Mouse (Mus musculus) limb, embryonic 13.5 days (tissue): Measurements from ENCODE around the gene Fnbp1. TPM values are rescaled to one million over a fixed set of nuclear protein-coding genes. Genes with fewer than 3 reads are reported as not detected.

Source experiments
- ATAC-seq: fragments of 200-750 bp; cut with Nextera tagmentation; 2 replicates; pipeline ENCODE4 v1.8.0; 2017; ENCODE audit warnings: low read depth, moderate number of reproducible peaks, moderate TSS enrichment; ENCODE audit not compliant: low FRiP score
- H3K27ac ChIP-seq: fragments of 300-500 bp; sonication (generic); 2 replicates; pipeline ENCODE4 v1.5.1; 2015; ENCODE audit warnings: inconsistent platforms, mild to moderate bottlenecking, moderate library complexity
- H3K27me3 ChIP-seq: fragments of 300-500 bp; sonication (generic); 2 replicates; pipeline ENCODE4 v1.6.1; 2015; ENCODE audit warnings: mild to moderate bottlenecking, inconsistent platforms
- H3K36me3 ChIP-seq: fragments of 300-500 bp; sonication (generic); 2 replicates; pipeline ENCODE4 v1.6.1; 2015; ENCODE audit warnings: inconsistent platforms, mild to moderate bottlenecking, moderate library complexity
- H3K4me1 ChIP-seq: fragments of 300-500 bp; sonication (generic); 2 replicates; pipeline ENCODE4 v1.6.1; 2015; ENCODE audit warnings: inconsistent platforms
- H3K4me2 ChIP-seq: fragments of 300-500 bp; sonication (generic); replicated peaks from 2 replicates; pipeline ENCODE4 v1.6.1; 2015; ENCODE audit warnings: inconsistent platforms, mild to moderate bottlenecking, moderate library complexity
- H3K4me3 ChIP-seq: fragments of 300-500 bp; sonication (generic); 2 replicates; pipeline ENCODE4 v1.5.1; 2015; ENCODE audit warnings: moderate library complexity, mild to moderate bottlenecking, inconsistent platforms
- H3K9ac ChIP-seq: fragments of 300-500 bp; sonication (generic); 2 replicates; pipeline ENCODE4 v1.6.1; 2015; ENCODE audit warnings: mild to moderate bottlenecking, inconsistent platforms
- H3K9me3 ChIP-seq: fragments of 300-500 bp; sonication (generic); 2 replicates; pipeline ENCODE4 v1.6.1; 2016; ENCODE audit warnings: inconsistent platforms
- WGBS: fragments of 180-500 bp; shearing (Covaris S2); methylation state at CpG from one replicate; pipeline ENCODE4 v1.1.7; 2015; 5-methylcytosine and 5-hydroxymethylcytosine counted together
- polyA plus RNA-seq: library from polyadenylated mRNA; unstranded; fragments of >200 nt; fragmentation: Nextera tagmentation; extraction: Ambion mirVana; gene quantifications from 2 replicates; pipeline ENCODE4 v1.2.1, GENCODE M21; 2015

Gene Fnbp1
- polyA plus RNA-seq, 1 experiment from 2014 or later = 24.5 TPM

DNA sequence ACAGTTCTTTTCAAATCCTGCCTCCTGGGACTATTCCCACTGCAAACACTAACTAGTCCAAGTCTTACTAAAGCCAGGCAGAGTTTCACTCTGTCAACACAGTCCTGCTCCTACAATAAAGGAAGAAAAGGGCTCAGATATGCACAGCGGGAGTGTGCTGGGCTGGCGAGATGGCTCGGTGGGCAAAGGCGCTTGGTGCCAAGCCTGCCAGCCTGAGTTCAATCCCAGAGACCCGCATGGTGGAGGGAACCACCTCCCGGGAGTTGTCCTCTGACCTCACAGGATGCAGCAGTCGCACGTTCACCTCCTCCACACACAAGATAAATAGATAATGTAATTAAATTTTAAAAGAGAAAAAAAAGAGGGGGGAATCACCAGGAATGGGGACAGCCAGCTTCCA lies 38.5 kb downstream of the Fnbp1 start:
- ATAC-seq = no peak
- 80% methylated on average over 8 of the region's 8 CpGs for WGBS
- no peak overlapping the region for H3K27ac ChIP-seq
- H3K9ac ChIP-seq = no peak overlapping the region
- no peaks in the 10 kb centered on the region for H3K27me3 ChIP-seq
- H3K4me1 ChIP-seq = peaks cover 20% of the 10 kb centered on the region
- peaks cover 12% of the 10 kb centered on the region; the same call in 1 of the 2 replicates for H3K36me3 ChIP-seq
- H3K9me3 ChIP-seq = 0 out of 2 replicates have a peak, but pooled peaks cover 4% of the 10 kb centered on the region
- no peak overlapping the region for H3K4me2 ChIP-seq
- no peak overlapping the region for H3K4me3 ChIP-seq

DNA sequence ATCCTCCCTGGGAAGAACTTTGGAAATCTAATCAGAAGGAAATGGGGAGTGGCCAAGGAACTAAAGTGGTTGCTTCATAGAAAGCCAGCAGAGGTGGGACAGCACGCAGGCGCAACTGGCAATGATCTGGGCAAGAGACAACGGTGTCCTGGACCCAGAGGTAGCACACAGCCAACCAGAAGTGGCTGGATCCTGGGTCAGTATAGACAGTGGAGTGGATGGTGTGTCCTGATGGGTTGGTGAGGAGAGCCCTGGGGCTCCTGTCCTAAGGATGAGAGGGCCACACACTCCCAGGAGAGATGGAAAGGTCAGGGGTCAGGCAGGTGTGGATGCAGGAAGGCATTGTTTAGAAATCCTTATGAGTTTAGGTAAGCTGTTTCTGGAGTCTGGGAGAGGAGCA lies 40.5 kb downstream of the Fnbp1 start:
- Histone ChIP-seq H3K4me3 (no peak overlapping the region), H3K27ac (no peak overlapping the region), H3K9me3 (0 out of 2 replicates have a peak, but pooled peaks cover 4% of the 10 kb centered on the region), H3K4me1 (0 out of 2 replicates have a peak, but pooled peaks cover 2% of the 10 kb centered on the region), H3K9ac (no peak overlapping the region), H3K4me2 (no peak overlapping the region), H3K36me3 (peaks cover 12% of the 10 kb centered on the region; the same call in 1 of the 2 replicates), H3K27me3 (no peaks in the 10 kb centered on the region)
- no peak for ATAC-seq
- WGBS = 92% methylated on average over 3 of the region's 3 CpGs

DNA sequence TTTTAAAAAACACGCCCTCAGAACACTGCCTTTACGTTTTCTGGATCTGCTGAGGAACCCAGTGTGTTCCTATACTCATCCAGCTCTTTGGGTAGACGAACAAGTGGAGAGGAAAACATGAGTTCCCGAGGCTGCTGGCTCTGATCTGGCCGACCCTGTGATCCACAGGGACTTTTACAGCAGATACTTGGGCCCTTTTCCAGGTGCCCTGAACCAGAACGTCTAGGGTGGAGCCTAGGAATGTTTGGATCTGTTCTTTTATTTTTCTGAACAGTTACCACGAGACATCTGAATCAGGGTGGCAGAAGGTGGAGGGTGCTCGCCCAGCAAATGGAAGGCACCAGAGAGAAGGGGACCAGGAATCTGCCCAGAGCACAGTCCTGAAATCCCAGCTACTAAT lies 42.7 kb downstream of the Fnbp1 start:
- H3K27me3 ChIP-seq = no peaks in the 10 kb centered on the region
- no peak for ATAC-seq
- 0 out of 2 replicates have a peak, but pooled peaks cover 8% of the 10 kb centered on the region for H3K4me1 ChIP-seq
- H3K9ac ChIP-seq = no peak overlapping the region
- H3K4me2 ChIP-seq = no peak overlapping the region
- H3K36me3 ChIP-seq = peaks cover 27% of the 10 kb centered on the region
- 74% methylated on average over 8 of the region's 8 CpGs for WGBS
- H3K9me3 ChIP-seq = 0 out of 2 replicates have a peak, but pooled peaks cover 4% of the 10 kb centered on the region
- H3K4me3 ChIP-seq = no peak overlapping the region
- H3K27ac ChIP-seq = no peak overlapping the region

DNA sequence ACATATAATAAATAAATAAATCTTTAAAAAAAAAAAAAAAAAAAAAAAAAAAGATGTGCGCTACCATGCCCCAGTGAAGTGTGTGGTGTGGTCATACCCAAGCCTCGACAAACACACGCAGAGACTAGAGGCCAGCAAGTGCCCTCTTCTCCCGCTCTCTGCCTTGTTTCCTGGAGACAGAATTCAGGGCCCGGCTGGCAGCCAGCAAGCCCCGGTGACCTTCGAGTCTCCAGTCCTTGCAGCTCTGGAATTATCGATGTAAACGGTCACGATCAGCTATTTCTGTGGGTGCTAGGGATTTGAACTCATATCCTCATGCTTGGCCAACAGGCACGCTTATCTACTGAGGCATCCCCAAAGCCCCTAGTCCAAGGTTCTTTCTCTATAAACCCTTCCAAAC lies 43.2 kb downstream of the Fnbp1 start:
- Histone ChIP-seq H3K36me3 (peaks cover 27% of the 10 kb centered on the region), H3K4me1 (0 out of 2 replicates have a peak, but pooled peaks cover 8% of the 10 kb centered on the region), H3K27me3 (no peaks in the 10 kb centered on the region), H3K4me3 (no peak overlapping the region), H3K9ac (no peak overlapping the region), H3K9me3 (0 out of 2 replicates have a peak, but pooled peaks cover 4% of the 10 kb centered on the region), H3K27ac (no peak overlapping the region), H3K4me2 (no peak overlapping the region)
- 98% methylated on average over 11 of the region's 11 CpGs for WGBS
- no peak for ATAC-seq

DNA sequence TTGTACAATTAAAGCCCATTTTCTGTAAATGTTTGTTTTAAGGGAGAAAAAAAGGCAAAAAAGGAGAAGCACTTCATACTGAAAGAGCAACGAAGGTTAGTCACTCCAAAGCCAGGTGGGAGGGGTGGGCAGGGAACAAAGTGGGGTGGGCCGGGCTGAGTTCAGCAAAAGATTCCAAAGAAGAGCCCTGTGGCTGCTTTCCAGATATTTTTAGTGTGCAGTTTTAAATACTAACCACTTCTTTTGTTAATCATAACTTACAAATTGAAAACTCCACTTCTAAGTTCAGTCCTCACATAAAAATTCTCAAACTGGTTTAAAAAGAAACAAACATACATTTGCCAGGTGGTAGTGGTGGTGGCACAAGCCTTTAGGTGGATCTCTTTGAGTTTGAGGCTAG lies 44.5 kb downstream of the Fnbp1 start:
- H3K36me3 ChIP-seq = peaks cover 22% of the 10 kb centered on the region
- 77% methylated on average over 2 of the region's 2 CpGs for WGBS
- no peak overlapping the region for H3K27ac ChIP-seq
- ATAC-seq = no peak
- no peak overlapping the region for H3K9ac ChIP-seq
- 0 out of 2 replicates have a peak, but pooled peaks cover 8% of the 10 kb centered on the region for H3K4me1 ChIP-seq
- H3K27me3 ChIP-seq = no peaks in the 10 kb centered on the region
- no peak overlapping the region for H3K4me3 ChIP-seq
- H3K4me2 ChIP-seq = no peak overlapping the region
- 0 out of 2 replicates have a peak, but pooled peaks cover 4% of the 10 kb centered on the region for H3K9me3 ChIP-seq

DNA sequence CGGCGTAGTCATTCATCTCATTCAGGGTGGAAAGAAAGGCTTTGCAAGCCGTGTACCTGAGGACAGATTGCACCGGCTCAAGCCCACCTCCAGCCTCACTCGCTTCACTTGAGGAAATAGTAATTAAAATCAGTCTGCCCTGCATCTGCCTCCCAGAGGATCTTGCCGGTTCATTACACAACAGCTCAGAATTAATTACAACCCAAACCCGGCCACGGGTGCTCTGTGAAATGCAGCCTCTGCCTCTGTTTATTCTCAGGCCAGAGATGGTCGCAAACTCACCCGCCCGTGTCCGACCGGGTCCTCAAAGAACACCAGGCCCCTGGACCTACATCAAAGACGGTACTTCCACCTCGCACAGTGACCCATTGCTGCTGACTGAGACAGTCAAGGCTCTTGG lies 45.7 kb downstream of the Fnbp1 start:
- Histone ChIP-seq H3K36me3 (peaks cover 24% of the 10 kb centered on the region), H3K4me2 (no peak overlapping the region), H3K9me3 (0 out of 2 replicates have a peak, but pooled peaks cover 4% of the 10 kb centered on the region), H3K27me3 (no peaks in the 10 kb centered on the region), H3K9ac (no peak overlapping the region), H3K4me1 (0 out of 2 replicates have a peak, but pooled peaks cover 8% of the 10 kb centered on the region), H3K27ac (no peak overlapping the region), H3K4me3 (no peak overlapping the region)
- 52% methylated on average over 15 of the region's 15 CpGs for whole genome bisulfite sequencing
- no peak for ATAC-seq

DNA sequence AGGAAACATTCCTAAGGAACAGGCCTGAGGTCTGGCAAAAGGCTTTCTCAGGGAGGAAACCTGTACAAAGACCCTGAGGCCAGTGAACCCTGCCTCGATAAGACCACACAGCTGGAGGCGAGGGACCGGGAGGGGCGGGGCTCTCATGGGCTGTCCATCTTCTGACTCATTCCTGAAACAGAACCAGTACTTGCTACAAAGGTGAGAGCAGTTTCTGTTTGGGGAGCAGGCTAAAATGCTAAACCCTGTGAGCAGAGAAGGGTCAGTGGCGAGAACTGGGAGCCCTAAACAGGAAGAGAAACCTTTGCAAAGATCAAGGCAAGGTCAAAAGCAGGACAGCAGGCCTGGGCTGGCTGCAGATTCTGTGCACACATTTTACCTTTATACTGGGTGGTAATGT lies 47.2 kb downstream of the Fnbp1 start:
- H3K4me3 ChIP-seq = no peak overlapping the region
- WGBS = 57% methylated on average over 5 of the region's 5 CpGs

DNA sequence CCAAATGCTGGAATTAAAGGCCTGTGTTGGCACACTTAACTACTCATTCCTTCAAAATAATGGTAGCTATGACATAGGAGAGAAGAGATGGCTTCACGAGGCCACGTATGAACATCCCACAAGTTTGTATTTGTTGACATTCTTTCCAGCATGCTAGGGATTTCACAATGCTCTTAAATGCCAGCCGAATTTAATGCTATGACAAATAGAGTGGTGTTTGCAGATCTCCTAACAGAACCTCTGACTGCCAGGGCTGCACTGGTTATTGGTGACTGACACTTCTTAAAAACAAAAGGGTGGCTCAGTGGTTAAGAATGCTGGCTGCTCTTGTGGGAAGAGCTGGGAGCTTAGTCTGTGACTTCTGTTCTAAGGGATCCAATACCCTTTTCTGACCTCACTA lies 48.9 kb downstream of the Fnbp1 start:
- WGBS = 91% methylated on average over 3 of the region's 3 CpGs
- ATAC-seq = no peak
- Histone ChIP-seq H3K9ac (no peak overlapping the region), H3K27me3 (no peaks in the 10 kb centered on the region), H3K4me1 (peaks cover 28% of the 10 kb centered on the region), H3K36me3 (peaks cover 21% of the 10 kb centered on the region), H3K9me3 (no peaks in the 10 kb centered on the region), H3K27ac (no peak overlapping the region), H3K4me2 (no peak overlapping the region), H3K4me3 (no peak overlapping the region)

More for the DNA sequence above, 47.2 kb downstream of the Fnbp1 start:
- Histone ChIP-seq H3K4me2 (no peak overlapping the region), H3K9ac (no peak overlapping the region), H3K27ac (no peak overlapping the region), H3K27me3 (no peaks in the 10 kb centered on the region), H3K9me3 (no peaks in the 10 kb centered on the region), H3K4me1 (peaks cover 13% of the 10 kb centered on the region; the same call in 1 of the 2 replicates), H3K36me3 (peaks cover 21% of the 10 kb centered on the region)
- ATAC-seq = no peak

DNA sequence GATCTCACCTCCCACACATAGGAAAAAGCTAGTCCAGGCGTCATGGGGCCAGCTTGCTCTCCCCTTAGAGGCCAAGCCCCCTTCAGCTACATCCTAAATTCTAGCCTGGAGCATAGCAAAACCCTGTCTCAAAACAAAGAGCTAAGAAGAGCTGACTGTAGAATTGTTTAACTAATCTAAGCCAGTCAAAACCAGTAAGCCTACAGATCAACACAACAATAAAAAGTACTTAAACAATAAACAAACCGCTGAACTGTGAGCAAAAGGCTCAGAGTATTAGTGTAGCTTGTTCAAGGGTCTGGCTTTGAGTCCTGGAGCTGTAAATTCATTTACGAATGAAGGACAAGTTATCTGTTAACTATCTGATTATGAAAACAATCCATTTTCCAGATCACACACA lies 50.6 kb downstream of the Fnbp1 start:
- Histone ChIP-seq H3K36me3 (peaks cover 20% of the 10 kb centered on the region), H3K9ac (no peak overlapping the region), H3K4me1 (peaks cover 42% of the 10 kb centered on the region), H3K4me3 (no peak overlapping the region), H3K4me2 (no peak overlapping the region), H3K9me3 (no peaks in the 10 kb centered on the region), H3K27ac (no peak overlapping the region), H3K27me3 (no peaks in the 10 kb centered on the region)
- 55% methylated on average over 3 of the region's 3 CpGs for WGBS
- ATAC-seq = no peak

DNA sequence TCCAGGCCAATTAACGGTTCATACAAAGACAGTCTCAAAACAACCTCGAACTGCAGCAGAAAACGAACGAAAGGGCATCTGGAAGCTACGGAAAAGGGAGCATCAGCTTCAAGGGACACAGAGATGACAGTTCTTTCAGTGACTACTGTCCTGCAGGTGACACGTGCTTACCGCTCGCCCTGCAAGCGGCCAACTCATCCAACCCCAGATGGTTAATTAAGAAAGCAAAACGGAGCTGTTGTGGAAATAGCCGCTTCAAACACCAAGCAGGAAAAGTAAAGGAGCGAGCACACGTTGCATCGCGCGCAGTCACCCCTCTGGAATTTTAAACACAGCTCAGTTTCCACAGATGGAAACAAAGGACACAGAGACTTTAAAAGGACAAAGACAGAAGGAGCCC lies 52.2 kb downstream of the Fnbp1 start:
- Histone ChIP-seq H3K4me1 (peaks cover 40% of the 10 kb centered on the region), H3K4me3 (no peak overlapping the region), H3K36me3 (peaks cover 16% of the 10 kb centered on the region), H3K9me3 (no peaks in the 10 kb centered on the region), H3K27ac (no peak overlapping the region), H3K27me3 (no peaks in the 10 kb centered on the region), H3K9ac (no peak overlapping the region), H3K4me2 (no peak overlapping the region)
- no peak for ATAC-seq
- 74% methylated on average over 16 of the region's 16 CpGs for WGBS

DNA sequence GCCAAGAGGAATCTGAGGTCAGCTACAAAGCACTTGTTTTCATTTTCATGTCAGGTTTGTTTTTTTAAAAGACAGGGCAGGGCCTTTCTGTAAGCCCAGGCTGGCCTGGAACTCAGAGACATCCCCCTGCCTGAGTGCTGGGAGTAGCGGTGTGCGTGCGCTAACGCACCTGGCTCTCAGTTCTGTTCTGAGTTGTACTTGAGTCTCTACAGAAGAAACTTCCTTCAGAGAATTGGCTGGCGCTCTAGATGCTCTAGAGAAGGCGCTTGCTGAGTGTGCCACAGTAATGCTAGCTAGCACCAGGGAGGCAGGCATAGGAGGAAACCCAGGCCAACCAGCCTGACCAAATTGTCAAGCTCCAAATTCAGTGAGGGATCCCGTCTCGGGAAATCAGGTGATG lies 52.9 kb downstream of the Fnbp1 start:
- whole genome bisulfite sequencing = 88% methylated on average over 8 of the region's 8 CpGs
- no peak for ATAC-seq
- H3K9ac ChIP-seq = no peak overlapping the region
- H3K4me2 ChIP-seq = no peak overlapping the region
- no peaks in the 10 kb centered on the region for H3K27me3 ChIP-seq
- no peak overlapping the region for H3K4me3 ChIP-seq
- peaks cover 21% of the 10 kb centered on the region for H3K36me3 ChIP-seq
- no peak overlapping the region for H3K27ac ChIP-seq
- no peaks in the 10 kb centered on the region for H3K9me3 ChIP-seq
- peaks cover 37% of the 10 kb centered on the region for H3K4me1 ChIP-seq

DNA sequence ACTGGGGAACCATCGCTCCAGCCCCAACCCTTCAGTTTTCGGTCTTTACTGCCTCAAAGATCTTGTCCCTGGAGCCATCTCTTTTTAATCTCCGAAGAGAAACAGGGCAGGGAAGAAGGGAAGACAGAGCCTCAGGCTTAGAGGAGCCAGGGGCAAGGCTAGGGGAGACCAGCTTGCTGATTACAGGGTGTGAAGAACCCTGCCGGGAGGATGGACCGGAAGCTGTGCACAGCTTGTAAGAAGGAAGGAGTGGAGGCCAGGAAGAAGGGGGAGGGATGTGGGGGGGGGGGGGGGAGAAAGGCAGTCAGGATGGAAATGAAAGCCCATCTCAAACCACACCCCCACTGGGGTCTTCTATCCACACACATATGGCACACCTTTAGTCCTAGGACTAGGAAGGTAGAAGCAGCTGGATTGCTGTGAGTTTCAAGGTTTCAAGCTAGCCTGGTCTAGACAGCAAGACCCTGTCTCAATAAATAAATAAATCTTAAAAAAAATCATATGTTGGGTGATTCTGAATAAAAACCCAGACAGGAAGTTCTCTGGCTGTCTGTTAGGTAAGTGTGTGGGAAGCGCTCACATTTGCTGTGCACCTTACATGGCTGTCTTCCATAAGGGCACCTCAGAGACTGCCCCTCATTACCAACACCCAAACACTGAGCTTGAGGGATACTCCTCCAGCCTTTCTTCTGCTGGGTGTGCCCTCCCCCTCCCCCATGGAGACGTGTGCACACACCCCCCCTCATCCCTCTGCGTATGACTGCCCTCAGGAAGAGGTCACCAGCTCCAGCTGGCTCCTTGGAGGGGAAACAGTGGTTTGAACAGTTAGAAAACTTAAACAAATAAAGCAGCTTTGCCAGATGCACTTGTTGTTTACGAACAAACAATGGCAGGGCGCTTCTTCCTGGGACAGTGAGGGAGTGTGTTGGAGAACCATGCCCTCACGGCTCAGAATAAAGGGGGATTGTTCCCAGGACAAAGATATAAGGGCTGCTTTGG lies 53.8 kb downstream of the Fnbp1 start:
- peaks cover 37% of the 10 kb centered on the region for H3K4me1 ChIP-seq

More for the DNA sequence above, 53.8 kb downstream of the Fnbp1 start:
- no peak for ATAC-seq
- Histone ChIP-seq H3K27ac (peak overlapping the region; percentile 11; the same call in 1 of the 2 replicates), H3K4me2 (no peak overlapping the region), H3K4me3 (no peak overlapping the region), H3K9me3 (no peaks in the 10 kb centered on the region), H3K36me3 (peaks cover 30% of the 10 kb centered on the region), H3K9ac (no peak overlapping the region), H3K27me3 (no peaks in the 10 kb centered on the region)
- WGBS = 31% methylated on average over 11 of the region's 11 CpGs
